Mouse (Mus musculus) CD4-positive naive resting alpha-beta T cell, adult 76 days (primary cell): ENCODE results near the gene Cep57l1. TPM values are rescaled to one million over a fixed set of nuclear protein-coding genes. Genes with fewer than 3 reads are reported as not detected.

Experiments used
- total RNA-seq: library from RNA; stranded (reverse); gene quantifications from one replicate; pipeline ENCODE4 v1.2.4, GENCODE M21; 2023

Cep57l1 gene
- total RNA-seq, result 12.5 TPM

GRCm38 (mm10) chr10:41809771-41810563 lies at the start of gene Cep57l1, which contains the start of gene Sesn1:
Gene Cep57l1, minus strand, starts transcription at chr10:41809871.
Gene Sesn1, plus strand, starts transcription at chr10:41809935.

DNA sequence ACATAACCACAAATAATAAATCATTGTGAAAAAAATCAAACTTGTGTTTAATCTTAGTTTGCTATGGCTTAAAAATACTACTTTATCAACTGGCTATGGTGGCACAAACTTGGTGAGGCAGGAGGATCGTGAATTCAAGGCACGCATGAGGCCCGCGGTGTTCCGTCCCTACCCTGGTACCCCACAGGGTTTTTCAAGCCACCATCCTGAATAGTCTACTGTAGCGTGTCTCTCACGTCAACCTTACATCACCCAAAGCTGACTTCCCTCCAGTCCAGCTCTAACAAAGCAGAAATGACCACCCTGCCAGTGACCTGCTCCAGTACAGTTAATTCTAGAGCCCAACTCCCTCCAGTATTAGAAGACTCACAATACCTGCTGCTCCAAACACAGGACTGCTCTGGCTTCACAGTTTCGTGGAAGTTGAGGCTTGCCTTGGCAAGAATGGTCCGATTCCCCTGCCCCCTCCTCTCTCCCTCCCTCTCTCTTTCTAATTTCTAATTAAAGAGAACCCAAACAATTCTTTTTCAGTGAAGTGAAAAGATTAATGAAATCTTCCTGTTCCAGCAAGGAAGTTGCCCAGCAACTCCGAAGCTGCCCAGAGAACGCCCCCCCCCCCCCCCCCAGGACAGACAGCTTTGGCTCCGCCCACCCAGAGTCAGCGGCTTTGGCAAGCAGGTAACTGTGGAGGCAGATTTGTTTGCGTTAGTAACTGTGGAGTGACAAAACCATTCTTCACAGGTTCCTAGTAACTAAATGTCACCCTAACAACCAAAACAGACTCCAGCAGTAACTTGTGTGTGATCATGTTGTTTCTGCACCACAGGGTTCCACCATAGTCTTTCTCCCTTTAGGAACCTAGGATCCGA lies 93.4 kb downstream of the Cep57l1 start, which contains the start of gene Ccdc162:
TSS of gene Ccdc162 (minus strand) at position 606 of the 869 bp plus-strand sequence.

Other genes starting within 250 kb of the Cep57l1 start
- 2.9 TPM for gene Ccdc162, start 93.2 kb downstream of the Cep57l1 start, total RNA-seq
- gene Sesn1, start 64 bp upstream of the Cep57l1 start, total RNA-seq, result 95.5 TPM
- gene Armc2, start 208.6 kb upstream of the Cep57l1 start, total RNA-seq, result 0.15 TPM